Mouse (Mus musculus): ENCODE data around the gene Prr13.

- TF ChIP-seq ZC3H11A (IDR thresholded peaks at IDR 0.05; ENCODE audit: borderline replicate concordance, low read depth, low read length) (no peak), HCFC1 (IDR thresholded peaks at IDR 0.05; ENCODE audit: borderline replicate concordance, insufficient read depth, low read length) (no peak), MAFK (IDR thresholded peaks at IDR 0.05; ENCODE audit: insufficient read depth, low read depth, low read length) (no peak), CHD2 (IDR thresholded peaks at IDR 0.05; ENCODE audit: low read depth, low read length) (no peak), ZNF384 (IDR thresholded peaks at IDR 0.05; ENCODE audit: low read depth, low read length) (no peak)
These were observed 26.8 kb upstream of the Prr13 start for GRCm38 (mm10) chr15:102432046-102432445.
